Mouse (Mus musculus) embryonic facial prominence, embryonic 13.5 days (tissue): ENCODE data around the gene Sec24a. TPM values are rescaled to one million over a fixed set of nuclear protein-coding genes. Genes with fewer than 3 reads are reported as not detected.
"Not testable (repeated sequence)": the region's sequence is repeated elsewhere in the genome, so short reads cannot be mapped to it uniquely, and the experiment has no call there.

Experiments
- ATAC-seq: fragments of 200-750 bp; cut with Nextera tagmentation; 2 replicates; pipeline ENCODE4 v1.8.0; 2017; ENCODE audit warnings: low read depth; ENCODE audit not compliant: insufficient number of reproducible peaks, insufficient read depth, low FRiP score, low TSS enrichment
- H3K27ac ChIP-seq: fragments of 300-500 bp; sonication (generic); 2 replicates; pipeline ENCODE4 v1.5.1; 2015; ENCODE audit warnings: moderate library complexity, mild to moderate bottlenecking, inconsistent platforms
- H3K27me3 ChIP-seq: fragments of 300-500 bp; sonication (generic); 2 replicates; pipeline ENCODE4 v1.6.1; 2015; ENCODE audit warnings: mild to moderate bottlenecking, inconsistent platforms
- H3K36me3 ChIP-seq: fragments of 300-500 bp; sonication (generic); 2 replicates; pipeline ENCODE4 v1.6.1; 2015; ENCODE audit warnings: mild to moderate bottlenecking, inconsistent platforms
- H3K4me1 ChIP-seq: fragments of 300-500 bp; sonication (generic); 2 replicates; pipeline ENCODE4 v1.6.1; 2015; ENCODE audit warnings: inconsistent platforms
- H3K4me2 ChIP-seq: fragments of 300-500 bp; sonication (generic); 2 replicates; pipeline ENCODE4 v1.6.1; 2015; ENCODE audit warnings: moderate library complexity, mild to moderate bottlenecking, inconsistent platforms
- H3K4me3 ChIP-seq: fragments of 300-500 bp; sonication (generic); 2 replicates; pipeline ENCODE4 v1.5.1; 2015; ENCODE audit warnings: mild to moderate bottlenecking, inconsistent platforms
- H3K9ac ChIP-seq: fragments of 300-500 bp; sonication (generic); 2 replicates; pipeline ENCODE4 v1.6.1; 2015; ENCODE audit warnings: mild to moderate bottlenecking, inconsistent platforms
- H3K9me3 ChIP-seq: fragments of 300-500 bp; sonication (generic); 2 replicates; pipeline ENCODE4 v1.6.1; 2016; ENCODE audit warnings: inconsistent platforms
- WGBS: fragments of 180-500 bp; shearing (Covaris S2); methylation state at CpG from one replicate; pipeline ENCODE4 v1.1.7; 2015; ENCODE audit warnings: mixed read lengths; 5-methylcytosine and 5-hydroxymethylcytosine counted together
- polyA plus RNA-seq: library from polyadenylated mRNA; unstranded; fragments of >200 nt; fragmentation: Nextera tagmentation; extraction: Ambion mirVana; gene quantifications from 2 replicates; pipeline ENCODE4 v1.2.1, GENCODE M21; 2015

Sec24a gene
- polyA plus RNA-seq, 1 experiment from 2014 or later = 15.3 TPM

DNA sequence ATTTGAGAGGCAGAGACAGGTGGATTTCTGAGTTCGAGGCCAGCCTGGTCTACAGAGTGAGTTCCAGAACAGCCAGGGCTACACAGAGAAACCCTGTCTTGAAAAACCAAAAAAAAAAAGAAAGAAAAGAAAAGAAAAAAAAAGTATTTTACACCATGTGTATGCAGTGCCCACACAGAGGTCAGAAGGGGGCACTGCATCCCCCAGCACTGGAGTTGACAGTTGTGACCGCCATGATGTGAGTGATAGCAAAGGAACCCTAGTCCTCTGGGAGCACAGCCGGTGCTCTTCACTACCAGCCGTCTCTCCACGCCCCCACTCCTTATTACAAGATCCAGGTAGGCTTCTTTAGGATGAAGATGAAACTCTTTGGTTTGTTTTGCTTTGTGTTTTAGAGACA, 5.2 kb downstream of the Sec24a start:
- WGBS = 82% methylated on average over 5 of the region's 5 CpGs

DNA sequence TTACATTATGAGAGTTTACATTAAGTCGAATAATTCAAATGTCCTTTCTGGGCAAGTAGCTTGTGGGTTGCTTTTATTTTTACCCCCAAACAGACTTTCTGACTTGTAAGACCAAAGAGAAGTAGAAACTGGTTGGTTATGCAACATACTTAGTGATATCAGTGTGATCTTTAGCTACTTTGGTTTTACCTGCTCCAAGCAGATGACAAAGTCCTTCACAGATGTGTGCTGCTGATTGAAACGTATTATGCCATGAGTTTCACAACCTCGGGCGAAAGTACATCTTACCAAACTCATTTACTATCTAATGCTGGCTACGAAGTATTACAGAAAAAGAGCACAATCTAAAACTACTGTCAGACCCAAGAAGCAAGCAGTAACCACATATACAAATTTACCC, 5.8 kb downstream of the Sec24a start:
- ATAC-seq = no peak
- H3K9me3 ChIP-seq = no peaks in the 10 kb centered on the region
- no peak overlapping the region for H3K27ac ChIP-seq
- H3K27me3 ChIP-seq = peaks cover 5% of the 10 kb centered on the region; the same call in 1 of the 2 replicates
- no peak overlapping the region for H3K4me2 ChIP-seq
- H3K9ac ChIP-seq = no peak overlapping the region
- 0 out of 2 replicates have a peak, but pooled peaks cover 7% of the 10 kb centered on the region for H3K36me3 ChIP-seq
- no peak overlapping the region for H3K4me3 ChIP-seq
- WGBS = 91% methylated on average over 5 of the region's 5 CpGs
- peaks cover 18% of the 10 kb centered on the region for H3K4me1 ChIP-seq

More for the DNA sequence above, 5.2 kb downstream of the Sec24a start:
- H3K27ac ChIP-seq, H3K27me3 ChIP-seq, ATAC-seq, H3K36me3 ChIP-seq, H3K4me2 ChIP-seq, H3K9ac ChIP-seq, H3K4me3 ChIP-seq, H3K9me3 ChIP-seq: not testable (repeated sequence)
- peaks cover 21% of the 10 kb centered on the region for H3K4me1 ChIP-seq

DNA sequence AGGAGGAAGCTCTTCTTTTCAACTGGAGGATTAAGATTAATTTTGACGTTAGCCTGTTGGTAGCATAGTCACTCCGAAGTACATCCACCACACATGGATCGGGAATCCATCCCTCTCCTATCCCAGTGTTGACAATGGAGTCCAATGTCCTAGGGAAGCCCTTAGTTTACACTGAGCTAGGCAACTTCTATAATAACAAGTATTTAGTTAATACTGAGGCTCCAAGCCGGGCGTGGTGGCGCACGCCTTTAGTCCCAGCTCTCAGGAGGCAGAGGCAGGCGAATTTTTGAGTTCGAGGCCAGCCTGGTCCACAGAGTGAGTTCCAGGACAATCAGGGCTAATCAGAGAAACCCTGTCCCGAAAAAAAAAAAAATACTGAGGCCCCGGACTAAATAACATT, 6.4 kb downstream of the Sec24a start:
- peaks cover 5% of the 10 kb centered on the region; the same call in 1 of the 2 replicates for H3K27me3 ChIP-seq
- 71% methylated on average over 11 of the region's 11 CpGs for WGBS

DNA sequence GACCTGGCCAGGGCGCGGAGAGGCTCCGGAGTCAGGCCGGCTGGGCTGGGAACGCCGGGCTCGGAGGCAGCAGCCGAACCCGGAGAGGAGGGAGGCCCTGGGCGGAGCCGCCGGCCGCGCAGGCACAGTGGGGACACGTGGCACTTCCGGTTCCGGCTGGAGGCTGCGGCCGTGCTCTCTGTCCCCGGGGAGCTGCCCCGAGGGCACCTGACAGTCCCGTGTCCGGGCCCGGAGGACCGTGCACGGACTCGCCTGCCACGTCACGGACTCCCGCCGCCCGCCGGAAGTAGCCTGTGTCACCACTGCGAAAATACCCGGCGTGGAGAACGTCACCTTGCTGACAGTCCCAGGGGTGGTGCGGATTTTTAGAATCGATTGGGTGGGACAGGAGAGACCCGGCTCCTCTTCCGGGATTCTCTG, 7.1 kb downstream of the Sec24a start:
- WGBS = 0% methylated on average over 37 of the region's 41 CpGs
- H3K9ac ChIP-seq = peak overlapping the region; percentile 92
- H3K4me1 ChIP-seq = peaks cover 18% of the 10 kb centered on the region
- 0 out of 2 replicates have a peak, but pooled peaks cover 7% of the 10 kb centered on the region for H3K36me3 ChIP-seq
- ATAC-seq = peak; percentile 90
- H3K4me2 ChIP-seq = peak overlapping the region; percentile 86
- no peaks in the 10 kb centered on the region for H3K9me3 ChIP-seq
- H3K27ac ChIP-seq = peak overlapping the region; percentile 55
- H3K27me3 ChIP-seq = peaks cover 5% of the 10 kb centered on the region; the same call in 1 of the 2 replicates
- peak overlapping the region; percentile 82 for H3K4me3 ChIP-seq

More for the DNA sequence above, 6.4 kb downstream of the Sec24a start:
- Histone ChIP-seq H3K4me2 (peak overlapping the region; percentile 86), H3K36me3 (0 out of 2 replicates have a peak, but pooled peaks cover 7% of the 10 kb centered on the region), H3K27ac (no peak overlapping the region), H3K9ac (peak overlapping the region; percentile 92), H3K9me3 (no peaks in the 10 kb centered on the region), H3K4me1 (peaks cover 18% of the 10 kb centered on the region), H3K4me3 (peak overlapping the region; percentile 82)
- ATAC-seq = no peak

DNA sequence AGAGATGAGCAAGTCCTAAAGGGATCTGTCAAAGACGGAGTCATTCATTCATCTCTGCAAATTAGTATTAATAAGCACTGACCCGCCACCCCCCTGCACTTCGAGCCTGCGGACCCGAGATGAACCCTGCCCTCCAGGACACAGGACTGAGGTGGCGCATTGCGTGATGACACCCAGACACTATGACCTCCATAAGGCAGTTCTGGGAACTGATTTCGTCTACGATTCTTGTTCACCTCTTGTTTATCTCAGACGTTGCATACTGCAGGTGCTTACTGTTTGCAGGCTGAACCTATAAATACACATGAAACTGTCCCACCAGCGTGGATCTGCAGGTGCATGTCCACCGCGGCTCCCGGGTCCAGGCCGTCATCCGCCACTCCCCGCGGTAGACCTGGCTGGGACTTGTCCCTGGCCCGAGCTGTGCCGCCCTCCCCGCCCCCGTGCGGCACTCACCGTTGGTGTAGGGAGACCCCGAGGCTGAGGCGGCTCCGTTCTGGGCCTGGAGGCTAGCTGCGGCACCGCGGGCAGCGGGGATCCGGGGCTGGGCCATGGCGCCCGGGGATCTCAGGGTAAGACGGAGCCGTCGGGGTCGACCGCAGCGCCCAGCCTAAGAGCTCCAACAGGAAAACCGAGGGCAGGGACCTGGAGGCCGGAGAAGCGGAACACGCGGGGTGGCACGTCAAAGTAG, 7.7 kb downstream of the Sec24a start:
- ATAC-seq = peak; percentile 71
- Histone ChIP-seq H3K4me2 (peak overlapping the region; percentile 86), H3K27ac (peak overlapping the region; percentile 55), H3K4me3 (peak overlapping the region; percentile 82), H3K27me3 (peaks cover 5% of the 10 kb centered on the region; the same call in 1 of the 2 replicates), H3K9ac (peak overlapping the region; percentile 92), H3K36me3 (0 out of 2 replicates have a peak, but pooled peaks cover 7% of the 10 kb centered on the region), H3K9me3 (no peaks in the 10 kb centered on the region), H3K4me1 (peaks cover 18% of the 10 kb centered on the region)
- 1% methylated on average over 46 of the region's 46 CpGs for WGBS

DNA sequence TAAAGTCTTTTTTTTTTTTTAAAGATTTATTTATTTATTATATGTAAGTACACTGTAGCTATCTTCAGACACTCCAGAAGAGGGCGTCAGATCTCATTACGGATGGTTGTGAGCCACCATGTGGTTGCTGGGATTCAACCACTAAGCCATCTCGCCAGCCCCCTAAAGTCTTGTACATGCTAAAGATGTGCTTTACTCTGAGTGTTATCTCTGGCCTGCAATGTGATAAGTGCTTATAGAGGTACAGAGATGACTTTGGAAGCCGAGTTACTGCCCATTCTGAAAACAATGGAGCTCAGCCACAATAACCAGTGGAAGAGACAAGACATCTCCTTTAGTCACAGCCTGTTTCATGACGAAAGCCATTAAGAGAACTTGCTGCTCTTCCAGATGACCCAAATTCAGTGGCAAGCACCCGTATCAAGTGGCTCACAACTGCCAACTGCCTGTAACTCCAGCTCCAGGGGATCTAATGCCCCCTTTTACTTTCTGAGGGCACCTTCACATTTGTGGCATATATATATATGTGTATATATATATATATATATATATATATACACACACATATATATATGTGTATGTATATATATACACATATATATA, 11.7 kb downstream of the Sec24a start:
- peaks cover 18% of the 10 kb centered on the region for H3K4me1 ChIP-seq
- WGBS = 81% methylated on average over 6 of the region's 6 CpGs
- H3K9ac ChIP-seq, H3K27me3 ChIP-seq, ATAC-seq, H3K4me3 ChIP-seq, H3K9me3 ChIP-seq, H3K4me2 ChIP-seq, H3K27ac ChIP-seq: not testable (repeated sequence)
- peaks cover 16% of the 10 kb centered on the region; the same call in 1 of the 2 replicates for H3K36me3 ChIP-seq

DNA sequence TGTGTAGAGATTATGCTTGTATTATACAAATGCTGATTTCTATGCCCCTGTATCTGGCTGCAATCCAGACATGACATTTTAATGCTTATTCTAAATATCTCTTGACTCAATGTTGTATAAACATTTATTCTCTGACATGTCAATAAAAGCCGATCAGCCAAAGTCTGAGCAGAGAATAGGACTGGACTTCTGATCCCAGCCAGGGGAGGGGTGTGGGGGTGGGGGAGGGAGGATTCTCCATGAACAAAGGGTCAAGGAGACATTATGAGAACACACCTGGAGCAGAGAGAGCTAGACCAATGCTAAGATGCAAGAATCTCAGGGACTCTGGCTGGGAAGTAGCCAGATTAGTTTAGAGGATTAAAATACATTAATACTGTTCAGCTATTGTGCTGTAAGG, 17.3 kb downstream of the Sec24a start:
- no peak for ATAC-seq
- Histone ChIP-seq H3K9ac (no peak overlapping the region), H3K27ac (no peak overlapping the region), H3K27me3 (no peaks in the 10 kb centered on the region), H3K4me3 (no peak overlapping the region), H3K4me1 (no peaks in the 10 kb centered on the region), H3K9me3 (no peaks in the 10 kb centered on the region), H3K36me3 (peaks cover 45% of the 10 kb centered on the region), H3K4me2 (no peak overlapping the region)
- 82% methylated on average over 1 of the region's 1 CpGs for WGBS

DNA sequence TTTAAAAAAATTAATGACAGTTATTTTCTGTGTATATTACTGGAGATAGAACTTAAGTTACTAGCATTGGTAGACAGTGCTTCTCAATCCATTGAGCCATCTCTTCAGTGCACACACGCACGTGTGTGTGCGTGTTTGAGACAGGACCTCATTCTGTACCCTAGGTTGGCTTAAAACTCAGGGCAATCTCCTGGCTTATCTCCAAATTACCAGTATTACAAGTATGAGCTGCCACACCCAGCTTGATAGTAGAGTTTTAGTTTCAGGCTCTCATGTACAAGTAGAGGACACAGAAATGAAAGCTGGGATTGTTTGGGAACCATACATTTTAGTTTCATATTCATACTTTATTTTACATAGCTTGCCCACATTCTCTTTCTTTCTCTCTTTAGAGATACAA, 22.7 kb downstream of the Sec24a start:
- Histone ChIP-seq H3K4me3 (no peak overlapping the region), H3K27ac (no peak overlapping the region), H3K9ac (no peak overlapping the region), H3K27me3 (no peaks in the 10 kb centered on the region), H3K4me1 (no peaks in the 10 kb centered on the region), H3K36me3 (peaks cover 54% of the 10 kb centered on the region), H3K9me3 (no peaks in the 10 kb centered on the region), H3K4me2 (no peak overlapping the region)
- WGBS = 95% methylated on average over 3 of the region's 3 CpGs
- no peak for ATAC-seq

DNA sequence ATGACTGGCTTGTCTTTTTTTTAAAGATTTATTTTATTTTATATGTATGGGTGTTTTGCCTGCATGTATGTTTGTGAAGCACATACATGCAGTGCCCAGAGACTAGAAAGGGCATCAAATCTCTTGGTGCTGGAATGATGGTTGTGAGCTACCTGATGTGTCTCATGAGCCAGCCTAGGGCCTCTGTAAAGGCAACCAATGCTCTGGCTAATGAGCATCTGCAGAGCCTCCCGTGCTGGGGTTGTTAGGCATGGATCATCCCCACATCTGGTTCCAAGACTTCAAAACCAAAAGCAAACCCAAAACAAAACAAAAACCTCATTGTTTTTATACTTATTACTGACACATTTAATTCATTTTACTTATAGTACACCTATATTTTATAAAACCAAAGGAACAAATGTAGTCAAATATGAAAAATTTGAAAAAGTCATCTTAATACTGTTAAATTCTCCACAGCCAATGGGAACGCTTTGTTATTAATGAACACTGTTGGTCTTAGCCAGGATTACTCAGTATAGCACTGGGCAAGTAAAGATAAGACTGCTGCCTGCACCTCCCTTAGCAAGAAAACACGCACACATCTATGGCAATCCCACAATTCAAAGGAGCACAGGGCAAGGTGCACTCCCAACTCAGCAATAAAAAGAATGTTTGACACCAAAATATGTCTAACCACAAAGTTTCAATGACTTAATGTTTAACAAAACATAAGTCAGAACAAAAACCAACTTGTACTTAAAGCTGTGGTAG, 24.6 kb downstream of the Sec24a start:
- no peaks in the 10 kb centered on the region for H3K4me1 ChIP-seq
- H3K9me3 ChIP-seq = no peaks in the 10 kb centered on the region
- H3K4me2 ChIP-seq = no peak overlapping the region
- H3K27ac ChIP-seq = no peak overlapping the region
- no peak for ATAC-seq
- no peak overlapping the region for H3K4me3 ChIP-seq
- H3K27me3 ChIP-seq = no peaks in the 10 kb centered on the region
- peaks cover 54% of the 10 kb centered on the region for H3K36me3 ChIP-seq
- no peak overlapping the region for H3K9ac ChIP-seq
- 73% methylated on average over 3 of the region's 3 CpGs for WGBS

DNA sequence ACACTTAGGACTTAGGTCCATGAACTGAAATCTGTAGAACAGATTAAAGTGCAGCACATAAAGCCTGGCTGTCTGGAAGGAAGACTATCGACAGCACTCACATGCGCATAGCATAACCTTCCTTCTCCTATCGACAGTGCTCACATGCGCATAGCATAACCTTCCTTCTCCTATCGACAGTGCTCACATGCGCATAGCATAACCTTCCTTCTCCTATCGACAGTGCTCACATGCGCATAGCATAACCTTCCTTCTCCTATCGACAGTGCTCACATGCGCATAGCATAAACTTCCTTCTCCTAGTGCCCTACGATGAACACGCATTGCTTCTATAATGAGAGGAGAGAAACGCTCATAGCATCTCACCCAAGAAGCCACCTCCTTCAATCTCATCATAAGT, 29.2 kb downstream of the Sec24a start:
- H3K4me1 ChIP-seq, ATAC-seq, H3K4me3 ChIP-seq, H3K27ac ChIP-seq, H3K4me2 ChIP-seq, H3K27me3 ChIP-seq, H3K9me3 ChIP-seq, H3K9ac ChIP-seq: not testable (repeated sequence)
- WGBS = 95% methylated on average over 13 of the region's 13 CpGs
- peaks cover 55% of the 10 kb centered on the region for H3K36me3 ChIP-seq

DNA sequence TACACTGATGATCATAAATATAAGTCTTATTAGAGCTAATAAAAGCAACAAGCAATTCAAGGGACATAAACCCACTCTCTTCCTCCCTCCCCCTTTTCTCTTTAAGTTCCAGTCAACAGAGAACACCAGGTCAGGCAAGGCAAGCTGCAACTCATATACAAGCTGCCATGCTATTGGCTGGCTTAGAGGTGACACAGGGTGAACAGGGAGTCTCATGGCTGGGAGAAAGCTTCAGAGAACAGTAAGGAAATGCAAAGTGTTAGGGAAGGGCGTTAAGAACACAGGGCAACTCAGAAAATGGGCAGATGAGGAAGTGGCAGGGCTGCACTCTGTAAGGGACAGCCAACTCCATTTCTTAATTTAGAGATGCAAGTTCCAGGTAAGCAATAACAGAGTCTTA, 30.6 kb downstream of the Sec24a start:
- H3K9ac ChIP-seq = no peak overlapping the region
- H3K27me3 ChIP-seq = no peaks in the 10 kb centered on the region
- H3K4me1 ChIP-seq = no peaks in the 10 kb centered on the region
- no peak for ATAC-seq
- no peak overlapping the region for H3K27ac ChIP-seq
- no peak overlapping the region for H3K4me2 ChIP-seq
- H3K36me3 ChIP-seq = peaks cover 57% of the 10 kb centered on the region
- WGBS = 89% methylated on average over 1 of the region's 1 CpGs
- H3K4me3 ChIP-seq = no peak overlapping the region
- no peaks in the 10 kb centered on the region for H3K9me3 ChIP-seq
